Mouse (Mus musculus) yolk sac, embryonic 10.5 days (tissue): ENCODE measurements at regions not wholly inside any gene's neighbourhood (a gene's known extent, or its start where the extent isn't known, plus 50 kb on each side); places are given as distances from the start of the nearest gene placed in this dataset.
"Not testable (repeated sequence)": the region's sequence is repeated elsewhere in the genome, so short reads cannot be mapped to it uniquely, and the experiment has no call there.

ENCODE experiments used
- DNase-seq: peaks from one replicate; pipeline ENCODE4 v3.0.0-alpha.2; 2017; ENCODE audit warnings: low spot score

DNA sequence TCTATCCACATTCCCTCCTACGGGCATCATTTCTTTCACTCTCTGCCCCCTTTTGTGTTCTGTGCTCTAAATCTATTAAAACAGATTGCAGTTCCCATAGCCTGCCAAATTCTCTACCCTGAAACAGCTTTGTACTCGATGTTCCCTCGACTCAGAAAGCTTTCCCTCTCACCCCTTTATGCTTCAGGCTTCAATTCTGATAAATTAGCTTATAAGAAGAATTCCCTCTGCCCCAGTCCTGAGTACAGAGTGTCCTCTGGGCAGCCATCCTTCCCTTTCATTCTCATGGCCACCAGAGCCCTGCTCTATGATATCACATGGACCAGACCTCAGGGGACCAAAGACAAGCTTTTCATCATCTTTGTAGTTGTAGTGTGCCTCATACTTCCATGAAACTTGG is 163.6 kb downstream of the Cartpt start:
- DNase-seq = no peak

DNA sequence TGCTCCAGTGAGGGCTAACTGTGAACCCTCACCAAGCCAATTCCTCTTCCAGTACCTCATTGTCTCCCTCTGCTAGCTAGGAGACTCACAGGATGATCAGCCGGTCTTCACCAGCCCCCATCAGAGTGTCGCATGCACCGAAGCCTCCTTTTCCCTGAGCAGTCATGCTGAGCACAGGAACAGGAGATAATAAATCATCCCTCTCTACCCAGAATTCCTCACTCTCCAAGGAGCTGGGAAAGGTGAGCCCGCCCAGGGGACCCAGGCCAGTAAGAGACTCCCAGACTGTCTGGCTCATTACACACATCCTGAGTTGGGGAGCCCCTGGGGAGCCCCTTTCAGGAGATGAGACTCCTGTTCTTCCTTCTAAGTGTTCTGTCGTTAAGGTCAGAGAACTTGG is 171.7 kb downstream of the Cartpt start:
- DNase-seq = peak; percentile 6

DNA sequence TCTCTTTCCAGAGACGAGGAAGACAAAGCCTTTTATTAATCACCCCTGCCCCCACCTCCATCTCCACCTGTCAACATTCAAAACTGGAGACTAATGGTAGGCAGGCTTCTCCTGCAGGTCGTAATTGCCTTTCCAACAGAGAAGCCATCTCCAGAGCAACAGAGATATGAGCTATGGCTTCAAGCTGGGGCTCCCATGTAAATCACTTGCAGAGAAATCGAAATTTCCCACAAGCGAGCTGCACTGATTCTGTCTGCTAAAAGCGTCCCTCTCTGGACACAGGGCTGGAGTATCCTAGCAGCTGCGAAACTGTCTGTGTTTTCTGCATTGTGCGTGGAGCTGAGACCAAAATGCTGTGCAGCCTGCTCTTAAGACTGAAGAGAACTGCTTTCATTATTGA is 176.6 kb downstream of the Cartpt start:
- no peak for DNase-seq

- no peak for DNase-seq
These were observed 177.5 kb downstream of the Cartpt start for GRCm38 (mm10) chr13:99723237-99723981.

GRCm38 (mm10) chr13:99720566-99720965 is 180.3 kb downstream of the Cartpt start:
- no peak for DNase-seq

- DNase-seq = no peak
These were observed 180.2 kb upstream of the Map1b start for GRCm38 (mm10) chr13:99696559-99696890.

DNA sequence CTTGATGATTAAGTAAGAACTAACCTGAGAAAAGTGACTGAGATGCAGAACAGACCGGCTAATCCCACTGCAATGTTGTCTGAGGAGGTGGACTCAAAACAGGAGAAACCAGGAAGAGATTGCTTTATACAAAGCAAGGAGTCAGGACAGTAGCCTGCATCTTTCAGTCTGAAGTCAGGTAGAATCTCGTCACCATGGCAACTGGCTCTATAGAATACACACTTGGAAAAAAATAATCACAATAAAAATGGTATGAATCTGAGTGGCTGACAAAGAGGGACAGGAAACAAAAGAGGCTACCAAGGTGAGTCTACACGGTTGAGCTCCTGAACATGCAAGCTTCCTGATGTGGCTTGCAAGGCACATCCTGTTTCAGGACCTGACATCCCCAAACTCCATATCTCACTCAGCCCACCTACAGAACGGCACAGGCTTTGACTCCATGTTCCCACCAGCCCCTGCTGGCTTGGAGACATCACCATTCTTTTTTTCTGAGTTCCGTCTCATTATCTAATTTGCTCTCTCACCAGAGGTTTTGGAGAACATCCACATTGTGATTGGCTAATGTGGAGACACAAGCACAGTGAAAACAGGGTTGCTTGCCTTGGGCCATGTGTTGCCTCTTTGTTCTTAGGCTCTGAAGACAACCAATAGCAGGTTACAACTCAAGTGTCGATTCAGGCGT is 179.7 kb upstream of the Map1b start:
- DNase-seq = no peak

DNA sequence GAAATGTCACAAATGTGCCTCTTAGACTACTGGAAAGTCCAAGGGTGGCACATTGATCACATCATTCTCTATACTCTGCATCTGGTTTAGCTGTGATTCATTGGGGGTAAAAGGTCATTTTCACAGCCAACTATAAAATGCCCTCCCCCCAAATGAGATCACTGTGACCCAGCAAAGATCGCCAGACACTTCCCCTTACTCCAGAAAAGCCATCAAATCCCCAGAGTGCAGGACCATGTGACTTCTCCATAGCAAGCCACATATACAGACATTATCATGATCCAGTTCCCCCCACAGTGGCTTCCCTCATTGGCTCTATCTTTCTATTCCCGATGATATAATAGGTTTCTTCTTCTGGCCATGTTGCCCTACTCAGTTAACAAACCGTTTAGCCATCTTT is 163.6 kb upstream of the Map1b start:
- no peak for DNase-seq

GRCm38 (mm10) chr13:99679430-99679829 is 163.1 kb upstream of the Map1b start:
- DNase-seq = peak; percentile 11

- no peak for DNase-seq
These were observed 160.1 kb upstream of the Map1b start for GRCm38 (mm10) chr13:99676393-99676792.

- DNase-seq = no peak
These were observed 159.6 kb upstream of the Map1b start for GRCm38 (mm10) chr13:99675951-99676350.

GRCm38 (mm10) chr13:99672714-99673113 is 156.4 kb upstream of the Map1b start:
- DNase-seq = no peak

GRCm38 (mm10) chr13:99671747-99672146 is 155.4 kb upstream of the Map1b start:
- no peak for DNase-seq

DNA sequence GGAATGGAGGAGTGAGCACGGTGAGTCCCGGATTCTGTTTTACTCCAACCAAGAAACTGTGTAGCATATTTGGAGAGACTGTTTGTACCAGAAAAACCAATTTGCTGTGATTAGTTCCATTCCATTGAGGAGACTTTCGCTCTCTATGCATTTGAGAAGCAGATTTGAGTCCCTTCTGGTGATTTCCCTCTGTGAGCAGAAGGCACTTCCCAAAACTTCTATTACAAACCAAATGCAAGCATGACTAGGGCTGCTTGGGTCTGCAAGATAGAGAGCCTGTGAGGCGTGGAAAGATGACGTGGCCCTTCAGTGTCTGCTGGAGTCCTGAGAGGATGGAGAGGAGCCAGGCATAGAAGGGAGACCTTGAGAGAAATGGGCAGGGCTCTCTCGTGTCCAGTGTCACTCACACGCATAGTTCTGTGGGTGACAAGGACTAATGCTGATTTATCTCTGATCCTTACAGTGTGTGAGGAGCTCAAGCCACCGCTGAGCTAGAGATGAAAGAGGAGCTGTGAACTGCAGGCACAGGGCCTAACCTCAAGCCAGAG is 153.7 kb upstream of the Map1b start:
- DNase-seq = no peak

- DNase-seq = no peak
These were observed 152.3 kb upstream of the Map1b start for GRCm38 (mm10) chr13:99668613-99669012.

GRCm38 (mm10) chr13:99666086-99666485 is 149.7 kb upstream of the Map1b start:
- DNase-seq = no peak

DNA sequence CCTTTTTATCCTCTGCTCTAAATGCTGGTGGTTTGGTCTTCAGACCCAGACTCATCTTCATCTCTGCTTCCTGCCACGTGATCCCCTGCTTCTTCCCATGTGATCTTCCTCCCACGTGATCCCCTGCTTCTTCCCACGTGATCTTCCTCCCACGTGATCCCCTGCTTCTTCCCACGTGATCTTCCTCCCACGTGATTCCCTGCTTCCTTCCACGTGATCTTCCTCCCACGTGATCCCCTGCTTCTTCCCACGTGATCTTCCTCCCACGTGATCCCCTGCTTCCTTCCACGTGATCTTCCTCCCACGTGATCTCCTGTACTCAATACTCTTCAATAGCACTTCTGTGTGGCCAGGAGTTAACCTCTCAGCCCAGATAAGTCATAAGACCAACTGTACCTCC is 147.1 kb upstream of the Map1b start:
- not testable (repeated sequence) for DNase-seq

DNA sequence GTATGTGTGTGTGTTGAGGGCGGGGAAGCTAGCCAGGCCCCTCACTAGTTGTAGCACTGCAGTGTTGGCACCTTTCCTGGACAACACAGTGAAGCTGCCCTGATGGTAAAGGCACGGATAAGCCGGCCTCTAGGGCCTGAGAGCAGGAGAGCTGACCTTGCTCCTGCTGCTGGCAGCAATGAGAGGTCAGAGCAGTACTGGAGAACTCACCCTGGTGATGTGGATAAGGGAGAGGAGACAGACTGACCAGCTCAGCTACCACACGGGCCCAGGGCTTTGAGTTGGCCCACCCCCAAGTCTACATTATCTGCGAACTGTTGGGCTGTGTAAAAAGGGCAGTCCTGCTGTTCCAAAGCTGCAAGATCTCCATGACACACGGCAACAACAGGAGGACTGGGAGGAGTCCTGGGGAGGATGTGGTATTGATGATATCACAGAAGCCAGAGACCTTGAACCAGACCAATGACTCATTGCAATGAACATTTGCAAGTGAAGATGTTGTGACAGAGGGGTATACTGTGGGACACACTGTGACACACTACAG is 131.4 kb upstream of the Map1b start:
- DNase-seq = no peak

DNA sequence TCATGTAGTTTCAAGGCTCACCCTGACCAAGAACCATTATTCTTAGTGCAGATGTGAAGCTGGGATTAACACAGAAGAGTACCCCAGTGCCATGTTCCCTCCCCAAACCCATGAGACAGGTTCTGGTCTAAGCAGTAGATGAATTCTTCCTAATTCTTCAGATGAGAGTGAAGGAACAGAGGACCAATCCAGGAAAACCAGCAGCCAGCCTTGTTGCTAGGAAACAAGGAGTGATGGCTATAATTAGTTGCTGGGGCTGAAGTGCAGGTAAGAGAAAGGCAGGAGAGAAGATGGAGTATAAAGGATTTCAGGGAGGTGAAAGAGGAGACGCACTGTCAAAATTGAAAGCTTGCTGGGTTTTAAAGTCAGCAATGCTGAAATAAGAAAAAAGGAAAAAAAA is 128.4 kb upstream of the Map1b start:
- no peak for DNase-seq

GRCm38 (mm10) chr13:99642811-99643210 is 126.5 kb upstream of the Map1b start:
- DNase-seq = no peak

GRCm38 (mm10) chr13:99642301-99642700 is 126.0 kb upstream of the Map1b start:
- DNase-seq = no peak

- DNase-seq = no peak
These were observed 125.2 kb upstream of the Map1b start for GRCm38 (mm10) chr13:99641386-99642165.

DNA sequence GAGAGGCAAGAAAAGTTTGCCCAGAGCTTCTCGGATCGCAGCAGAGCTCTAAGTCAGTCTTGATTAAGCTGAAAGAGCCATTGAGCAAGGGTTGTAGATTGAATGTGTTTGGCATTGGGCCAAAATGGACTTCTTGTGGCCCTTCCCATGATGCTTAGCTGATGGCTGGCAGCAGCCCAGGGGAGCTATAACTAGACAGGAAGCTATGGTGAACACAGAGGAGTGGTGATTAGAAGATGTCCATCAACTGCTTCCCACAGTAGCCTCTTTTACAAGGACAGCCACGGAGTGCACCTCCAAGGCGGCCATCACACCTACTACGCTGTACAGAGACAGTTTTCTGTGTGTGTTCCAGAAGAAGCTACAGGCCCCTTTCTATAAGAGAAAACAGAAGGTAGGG is 116.4 kb upstream of the Map1b start:
- DNase-seq = no peak
